Mouse (Mus musculus) heart, adult 2 months (tissue): ENCODE measurements around the gene Oxt.

Experiments
- CTCF ChIP-seq: fragments of 200-600 bp; IDR thresholded peaks from 2 replicates; pipeline ENCODE4 v1.8.1; 2022; ENCODE audit warnings: antibody characterized with exemption, mild to moderate bottlenecking, moderate library complexity
- EP300 ChIP-seq: fragments of 200-500 bp; IDR thresholded peaks from 2 replicates; pipeline ENCODE4 v1.6.1; 2011; ENCODE audit warnings: low read depth, low read length, control low read depth; ENCODE audit not compliant: insufficient read depth
- POLR2A ChIP-seq: fragments of 200-500 bp; IDR thresholded peaks from 2 replicates; pipeline ENCODE4 v1.6.1; 2011; ENCODE audit warnings: mild to moderate bottlenecking, low read depth, low read length, control low read depth; ENCODE audit not compliant: insufficient read depth

- TF ChIP-seq CTCF (no peak), POLR2A (no peak), EP300 (no peak)
These were observed 43.8 kb upstream of the Oxt start for GRCm38 (mm10) chr2:130532201-130532600.
